Mouse (Mus musculus) midbrain, embryonic 14.5 days (tissue): Measurements from ENCODE around the gene Plxdc2. TPM values are rescaled to one million over a fixed set of nuclear protein-coding genes. Genes with fewer than 3 reads are reported as not detected.
"Not testable (repeated sequence)": the region's sequence is repeated elsewhere in the genome, so short reads cannot be mapped to it uniquely, and the experiment has no call there.

Experiments
- ATAC-seq: fragments of 200-750 bp; cut with Nextera tagmentation; 2 replicates; pipeline ENCODE4 v1.8.0; 2017; ENCODE audit warnings: moderate number of reproducible peaks, moderate library complexity; ENCODE audit not compliant: low FRiP score, low TSS enrichment
- DNase-seq: peaks from one replicate; pipeline ENCODE4 v3.0.0-alpha.2; 2015
- H3K27ac ChIP-seq: fragments of 300-500 bp; sonication (generic); replicated peaks from 2 replicates; pipeline ENCODE4 v1.5.1; 2014; ENCODE audit warnings: mild to moderate bottlenecking, low read depth, low read length, moderate library complexity
- H3K27me3 ChIP-seq: fragments of 300-500 bp; sonication (generic); 2 replicates; pipeline ENCODE4 v1.6.1; 2014; ENCODE audit warnings: low read length, control low read depth, mixed read lengths; ENCODE audit not compliant: control insufficient read depth, insufficient read depth
- H3K36me3 ChIP-seq: fragments of 300-500 bp; sonication (generic); 2 replicates; pipeline ENCODE4 v1.6.1; 2014; ENCODE audit warnings: low read length, control low read depth; ENCODE audit not compliant: control insufficient read depth, insufficient read depth
- H3K4me1 ChIP-seq: fragments of 300-500 bp; sonication (generic); 2 replicates; pipeline ENCODE4 v1.6.1; 2014; ENCODE audit warnings: mild to moderate bottlenecking, antibody characterized with exemption, low read length, control low read depth; ENCODE audit not compliant: control insufficient read depth, insufficient read depth
- H3K4me2 ChIP-seq: fragments of 300-500 bp; sonication (generic); 2 replicates; pipeline ENCODE4 v1.6.1; 2014; ENCODE audit warnings: mild to moderate bottlenecking, low read length, moderate library complexity
- H3K4me3 ChIP-seq: fragments of 300-500 bp; sonication (generic); replicated peaks from 2 replicates; pipeline ENCODE4 v1.5.1; 2014; ENCODE audit warnings: low read depth, low read length
- H3K9ac ChIP-seq: fragments of 300-500 bp; sonication (generic); replicated peaks from 2 replicates; pipeline ENCODE4 v1.6.1; 2014; ENCODE audit warnings: mild to moderate bottlenecking, low read length, moderate library complexity
- H3K9me3 ChIP-seq: fragments of 300-500 bp; sonication (generic); 2 replicates; pipeline ENCODE4 v1.6.1; 2016; ENCODE audit warnings: low read length, control low read depth, mixed read lengths; ENCODE audit not compliant: control insufficient read depth
- WGBS: fragments of 180-500 bp; shearing (Covaris S2); extraction: QIAGEN DNeasy Blood & Tissue Kit; methylation state at CpG from one replicate; pipeline ENCODE4 v1.1.7; 2014; 5-methylcytosine and 5-hydroxymethylcytosine counted together
- polyA plus RNA-seq: library from polyadenylated mRNA; unstranded; fragments of >200 nt; fragmentation: Nextera tagmentation; extraction: Ambion mirVana; gene quantifications from 2 replicates; pipeline ENCODE4 v1.2.1, GENCODE M21; 2014

Plxdc2 gene
- polyA plus RNA-seq, 1 experiment from 2014 or later, result 21.5 TPM

- Histone ChIP-seq H3K4me2 (no peak overlapping the region), H3K4me1 (no peaks in the 10 kb centered on the region), H3K4me3 (no peak overlapping the region), H3K9ac (no peak overlapping the region), H3K27ac (no peak overlapping the region), H3K27me3 (no peaks in the 10 kb centered on the region), H3K9me3 (no peaks in the 10 kb centered on the region), H3K36me3 (no peaks in the 10 kb centered on the region)
- WGBS, result 91% methylated on average over 2 of the region's 2 CpGs
- ATAC-seq, result no peak
- DNase-seq, result no peak
Observed at GRCm38 (mm10) chr2:16757158-16757557, 401.1 kb downstream of the Plxdc2 start.

- DNase-seq, result no peak
- H3K9ac ChIP-seq, result no peak overlapping the region
- 93% methylated on average over 2 of the region's 2 CpGs for WGBS
- no peak for ATAC-seq
- no peaks in the 10 kb centered on the region for H3K36me3 ChIP-seq
- H3K4me2 ChIP-seq, result no peak overlapping the region
- H3K9me3 ChIP-seq, result no peaks in the 10 kb centered on the region
- no peak overlapping the region for H3K27ac ChIP-seq
- H3K27me3 ChIP-seq, result no peaks in the 10 kb centered on the region
- H3K4me3 ChIP-seq, result no peak overlapping the region
- H3K4me1 ChIP-seq, result no peaks in the 10 kb centered on the region
Observed at GRCm38 (mm10) chr2:16759766-16760165, 403.7 kb downstream of the Plxdc2 start.

- H3K4me3 ChIP-seq, H3K36me3 ChIP-seq, DNase-seq, ATAC-seq, H3K27me3 ChIP-seq, H3K4me1 ChIP-seq, H3K27ac ChIP-seq, H3K9me3 ChIP-seq, H3K9ac ChIP-seq, H3K4me2 ChIP-seq: not testable (repeated sequence)
- 98% methylated on average over 5 of the region's 7 CpGs for whole genome bisulfite sequencing
Observed at GRCm38 (mm10) chr2:16769149-16769548, 413.0 kb downstream of the Plxdc2 start.

- H3K36me3 ChIP-seq, result no peaks in the 10 kb centered on the region
- no peak overlapping the region for H3K4me3 ChIP-seq
- H3K4me2 ChIP-seq, result no peak overlapping the region
- no peaks in the 10 kb centered on the region for H3K27me3 ChIP-seq
- H3K27ac ChIP-seq, result no peak overlapping the region
- ATAC-seq, result no peak; the same call in 1 of the 2 replicates
- DNase-seq, result peak; percentile 37
- no peak overlapping the region for H3K9ac ChIP-seq
- H3K4me1 ChIP-seq, result no peaks in the 10 kb centered on the region
- WGBS, result 25% methylated on average over 1 of the region's 1 CpGs
- H3K9me3 ChIP-seq, result no peaks in the 10 kb centered on the region
Observed at GRCm38 (mm10) chr2:16773398-16774113, 417.5 kb downstream of the Plxdc2 start.

- no peak overlapping the region for H3K4me2 ChIP-seq
- no peaks in the 10 kb centered on the region for H3K4me1 ChIP-seq
- WGBS, result 65% methylated on average over 3 of the region's 3 CpGs
- H3K27ac ChIP-seq, result no peak overlapping the region
- no peaks in the 10 kb centered on the region for H3K27me3 ChIP-seq
- ATAC-seq (no peak), DNase-seq (no peak)
- H3K4me3 ChIP-seq, result no peak overlapping the region
- no peaks in the 10 kb centered on the region for H3K36me3 ChIP-seq
- H3K9me3 ChIP-seq, result no peaks in the 10 kb centered on the region
- H3K9ac ChIP-seq, result no peak overlapping the region
Observed at GRCm38 (mm10) chr2:16774114-16774433, 418.0 kb downstream of the Plxdc2 start.

DNA sequence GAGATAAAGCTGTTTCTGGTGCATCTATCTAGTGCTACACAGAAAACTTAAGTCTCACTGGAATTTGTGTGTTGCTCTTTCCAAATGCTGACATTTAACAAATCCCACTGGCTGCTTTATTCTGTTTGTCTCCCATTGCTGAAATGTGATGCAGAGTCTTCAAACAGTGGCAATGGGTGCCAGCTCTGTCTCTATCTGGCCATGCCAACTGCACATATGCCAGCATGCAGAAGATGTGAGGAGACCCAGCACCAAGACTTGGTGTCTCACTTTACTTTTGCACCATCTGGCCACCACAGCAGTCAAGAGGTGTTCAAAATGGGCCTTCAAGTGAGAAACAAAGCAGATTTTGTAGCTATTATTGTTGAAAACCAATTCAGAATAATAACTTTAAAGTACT lies 439.2 kb downstream of the Plxdc2 start:
- Histone ChIP-seq H3K4me1 (no peaks in the 10 kb centered on the region), H3K4me2 (no peak overlapping the region), H3K9ac (no peak overlapping the region), H3K27me3 (no peaks in the 10 kb centered on the region), H3K9me3 (no peaks in the 10 kb centered on the region), H3K4me3 (no peak overlapping the region), H3K27ac (no peak overlapping the region), H3K36me3 (no peaks in the 10 kb centered on the region)
- DNase-seq (no peak), ATAC-seq (no peak)
